Mouse (Mus musculus) thymus, postnatal 25 days (tissue): ENCODE data around the gene Popdc3.
"Not testable (repeated sequence)": the region's sequence is repeated elsewhere in the genome, so short reads cannot be mapped to it uniquely, and the experiment has no call there.

Experiments
- DNase-seq: peaks from one replicate; pipeline ENCODE4 v3.0.0; 2022

Popdc3 gene

DNA sequence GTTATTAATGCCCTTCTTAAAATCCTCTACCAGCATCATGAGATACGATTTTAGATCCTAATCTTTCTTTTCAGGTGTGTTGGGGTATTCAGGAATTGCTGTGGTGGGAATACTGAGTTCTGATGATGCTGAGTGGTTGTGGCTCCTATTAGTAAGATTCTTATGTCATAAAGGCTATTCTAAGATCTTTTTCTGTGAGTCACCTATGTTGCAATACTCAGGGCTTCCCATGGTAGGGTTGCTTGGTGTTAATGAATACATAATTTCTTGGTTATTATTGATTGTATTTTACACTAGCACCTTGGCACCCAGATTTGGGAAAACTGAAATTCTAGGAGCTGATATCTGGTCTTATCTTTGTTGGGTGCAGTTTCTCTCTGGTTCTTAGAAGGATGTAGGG, 26.7 kb downstream of the Popdc3 start:
- DNase-seq: no peak

DNA sequence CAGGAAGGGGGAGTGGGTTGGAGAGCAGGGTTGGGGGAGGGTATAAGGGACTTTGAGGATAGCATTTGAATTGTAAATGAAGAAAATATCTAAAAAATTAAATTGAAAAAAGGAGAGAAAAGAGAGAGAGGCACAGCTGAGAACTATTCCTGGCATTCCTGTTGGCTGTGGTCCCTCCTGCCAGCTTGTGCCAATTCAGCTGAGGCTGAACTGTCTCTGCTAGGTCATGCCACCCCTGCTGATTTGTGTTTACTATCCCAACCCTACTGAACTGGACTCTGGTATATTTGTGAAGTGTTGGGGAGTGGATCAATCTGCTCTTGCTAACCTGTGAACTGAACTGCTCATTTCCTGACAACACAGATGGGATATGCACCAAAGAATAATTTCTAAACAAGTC, 32.3 kb downstream of the Popdc3 start:
- no peak for DNase-seq

DNA sequence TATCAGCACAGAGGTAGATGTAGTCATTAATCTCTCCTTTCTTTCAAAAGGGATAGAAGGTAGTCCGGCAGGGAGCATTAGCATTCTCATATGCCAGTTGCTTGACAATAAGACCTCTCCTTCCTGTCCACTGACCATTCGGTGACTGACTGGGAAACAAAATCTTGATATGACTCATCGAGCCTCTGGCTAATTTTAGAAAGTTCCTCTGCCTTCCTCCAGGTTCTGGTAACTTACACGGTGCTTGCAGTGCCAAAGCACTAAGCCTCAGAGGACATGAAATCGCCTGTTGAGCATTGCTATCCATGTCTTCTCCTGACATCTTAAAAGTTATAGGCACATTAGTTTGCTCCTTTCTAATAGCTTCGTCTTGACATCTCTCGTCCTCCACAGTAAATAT, 38.8 kb downstream of the Popdc3 start:
- no peak for DNase-seq

DNA sequence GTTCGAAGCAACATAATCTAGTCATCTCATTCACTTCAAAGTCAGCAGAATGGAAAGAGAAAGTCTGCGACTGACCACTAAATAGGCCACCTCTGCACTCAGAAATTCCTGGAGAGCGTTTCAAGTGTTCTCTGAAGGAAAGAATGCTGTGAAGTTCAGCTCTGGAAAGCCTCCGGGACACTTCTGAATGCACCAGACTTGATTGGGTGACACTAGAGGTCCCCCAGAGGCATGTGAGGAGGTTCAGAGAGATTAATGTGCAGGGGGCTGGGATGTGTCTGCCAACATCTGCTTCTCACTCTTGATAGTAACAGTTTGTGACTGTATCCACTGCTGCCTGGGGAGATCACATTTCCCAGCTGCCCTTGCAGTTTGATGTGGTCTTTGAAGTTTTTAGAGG, 52.1 kb downstream of the Popdc3 start:
- no peak for DNase-seq

DNA sequence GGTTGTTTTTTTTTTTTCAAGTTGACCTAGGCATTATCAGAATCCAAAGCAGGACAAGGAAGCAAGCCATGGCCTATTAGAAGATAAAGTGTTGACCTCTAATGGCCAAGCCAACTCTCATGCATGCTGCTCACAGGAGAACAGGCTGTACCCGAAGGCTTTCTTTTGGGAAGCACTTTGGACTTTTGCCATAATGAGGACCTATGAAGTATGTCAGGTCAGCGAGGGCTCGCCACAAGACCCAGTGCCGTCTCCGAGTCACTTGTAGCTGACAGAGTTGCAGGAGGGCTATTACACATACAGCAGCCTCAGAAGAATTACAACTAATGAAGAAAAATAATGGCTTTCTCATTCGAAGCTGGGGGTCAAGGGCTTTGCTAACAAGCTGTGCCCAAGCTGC, 55.5 kb downstream of the Popdc3 start:
- no peak for DNase-seq

DNA sequence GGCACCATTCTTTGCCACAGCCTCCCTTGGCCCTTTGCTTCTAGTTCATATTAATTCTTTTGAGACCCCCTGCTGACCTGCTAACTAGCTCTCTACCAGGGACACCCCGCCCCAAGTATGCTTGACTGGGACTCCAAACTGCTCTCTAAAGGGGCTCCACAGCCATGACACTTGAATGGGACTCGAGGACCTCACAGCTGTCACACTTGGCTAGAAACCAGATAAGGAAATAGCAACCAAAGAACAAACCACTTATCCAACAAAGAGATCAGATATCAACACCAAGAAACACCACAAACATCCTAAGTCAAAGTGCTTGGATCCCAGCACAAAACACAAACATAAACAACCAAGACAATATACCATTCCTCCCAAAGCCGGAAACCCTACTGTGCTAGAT, 58.4 kb downstream of the Popdc3 start:
- DNase-seq: no peak

DNA sequence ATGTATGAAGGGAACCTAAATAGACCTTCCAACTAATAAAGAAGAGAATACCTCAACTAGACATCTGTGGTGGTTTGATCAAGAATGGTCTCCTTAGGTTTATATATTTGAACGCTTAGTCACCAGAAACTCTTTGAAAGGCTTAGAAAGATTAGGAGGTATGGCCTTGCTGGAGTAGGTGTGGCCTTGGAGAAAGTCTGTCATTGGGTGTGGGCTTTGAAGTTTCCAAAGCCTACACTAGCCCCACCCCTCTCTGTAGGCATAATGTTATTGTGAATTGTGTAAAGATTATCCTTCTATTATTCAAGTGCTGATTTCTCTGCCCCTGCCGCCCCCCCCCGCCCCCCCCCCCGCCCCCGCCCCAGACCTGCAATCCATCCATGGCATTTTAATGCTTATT, 59.6 kb downstream of the Popdc3 start:
- DNase-seq: no peak

DNA sequence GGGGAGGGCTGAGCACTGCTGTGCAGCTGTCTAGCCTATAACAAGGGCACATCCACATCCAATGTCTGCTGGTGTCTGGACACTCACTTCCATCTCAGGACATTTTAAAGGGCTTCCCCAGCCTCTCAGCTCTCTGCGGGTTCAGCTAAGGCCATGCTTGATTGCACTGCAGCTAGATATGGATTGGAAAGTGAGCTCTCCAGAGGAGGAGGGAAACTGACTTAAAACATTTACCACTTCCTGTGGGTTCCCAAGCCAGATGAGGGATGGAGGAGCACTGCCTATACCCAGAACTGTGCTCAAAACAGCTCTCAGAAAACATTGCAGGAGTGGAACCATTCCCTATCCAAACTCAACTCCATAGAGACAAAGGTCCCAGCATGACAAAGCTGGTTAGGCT, 82.6 kb downstream of the Popdc3 start:
- peak; percentile 2 for DNase-seq

DNA sequence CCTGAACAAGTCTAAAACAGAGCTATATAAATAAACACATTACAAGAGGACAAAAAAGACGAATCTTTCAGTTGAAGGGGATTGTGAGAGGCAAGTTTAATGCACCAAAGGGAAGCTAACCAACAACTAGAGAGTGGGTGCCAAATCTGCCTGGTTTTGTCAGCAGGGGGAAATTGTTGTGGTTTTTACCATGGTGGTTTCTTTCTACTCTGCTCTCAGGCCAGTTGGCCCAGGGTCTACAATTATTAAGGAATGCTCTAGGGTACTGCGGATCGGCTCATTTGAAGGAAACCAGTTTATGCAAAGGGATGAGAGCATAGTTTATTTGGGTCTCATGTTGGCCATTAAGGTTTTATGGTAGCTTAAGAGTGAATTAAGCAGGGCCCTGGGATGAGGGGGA, 84.2 kb downstream of the Popdc3 start:
- DNase-seq: no peak

DNA sequence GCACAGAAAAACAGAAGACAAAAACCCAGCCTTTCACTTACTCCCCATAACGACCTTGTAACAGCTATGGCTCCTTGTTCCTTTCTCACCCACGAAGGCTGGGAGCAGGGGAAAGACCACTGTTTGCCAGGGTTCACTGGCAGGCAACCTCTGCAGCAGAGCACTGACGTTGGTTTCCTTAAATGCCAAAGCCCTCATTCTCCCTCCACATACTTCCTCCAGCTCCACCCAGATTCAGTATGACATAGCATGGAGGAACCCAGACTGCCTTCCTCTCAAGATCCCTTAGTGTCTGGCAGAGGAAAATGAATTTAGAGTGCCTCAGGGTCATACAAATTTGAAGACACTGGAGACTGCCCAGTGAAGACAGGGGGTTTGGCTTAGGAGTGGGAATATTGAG, 98.6 kb downstream of the Popdc3 start:
- DNase-seq: no peak

DNA sequence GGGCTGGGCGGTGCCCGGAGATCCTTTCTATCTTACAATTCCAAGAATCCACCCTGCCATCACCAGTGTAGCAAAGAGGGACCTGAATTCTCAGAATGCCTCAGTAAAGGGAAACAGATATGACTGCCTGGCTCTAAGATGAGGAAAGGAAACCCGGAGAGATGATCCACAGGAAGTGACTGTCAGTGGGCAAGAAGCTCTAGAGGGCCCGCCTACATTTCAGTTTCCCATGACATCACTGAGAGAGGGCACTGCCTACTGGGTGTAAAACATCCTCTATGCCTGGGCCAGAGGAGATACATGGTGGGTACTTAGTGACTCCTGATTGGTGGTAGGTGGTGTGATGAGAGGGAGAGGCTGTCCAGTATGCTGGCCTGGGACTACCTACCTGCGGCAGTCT, 99.1 kb downstream of the Popdc3 start:
- no peak for DNase-seq

DNA sequence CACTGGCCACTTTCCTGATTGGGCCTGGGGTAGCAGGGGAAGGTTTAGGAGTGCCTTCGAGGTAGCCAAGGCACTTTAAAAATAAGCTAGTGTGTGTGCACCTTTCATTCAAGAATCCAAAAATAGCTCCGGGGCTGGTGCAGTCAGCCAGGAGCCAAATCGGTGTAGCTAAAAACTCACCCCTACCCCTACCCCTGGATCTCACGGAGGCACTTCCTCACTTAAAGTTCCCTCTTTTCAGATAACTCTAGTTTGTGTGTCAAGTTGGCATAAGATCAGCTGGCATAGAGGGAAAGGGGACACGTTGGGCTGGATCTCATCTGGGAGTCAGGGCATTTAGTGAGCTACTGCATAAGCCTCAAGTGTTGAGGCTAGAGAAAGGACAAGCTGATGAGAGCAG, 107.8 kb downstream of the Popdc3 start:
- no peak for DNase-seq

DNA sequence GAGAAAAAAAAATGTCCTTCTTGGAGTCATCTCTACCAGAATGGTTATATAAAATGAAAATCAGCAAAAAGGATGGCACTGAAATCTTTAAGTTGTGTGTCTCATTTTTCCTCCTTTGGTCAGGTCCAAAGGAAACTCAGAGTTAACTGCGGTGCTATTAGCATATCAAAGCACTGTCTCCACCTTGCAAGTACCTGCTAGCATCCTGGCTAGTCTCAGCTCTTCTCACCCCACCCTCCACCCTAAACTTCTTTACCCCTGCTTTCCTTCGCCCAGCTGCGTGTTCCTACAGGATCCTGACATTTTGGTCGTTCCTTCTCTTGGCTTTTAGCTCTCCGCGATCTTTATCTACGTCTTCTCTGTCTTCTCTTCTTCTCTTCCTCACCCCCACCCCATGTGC, 110.5 kb downstream of the Popdc3 start:
- no peak for DNase-seq

DNA sequence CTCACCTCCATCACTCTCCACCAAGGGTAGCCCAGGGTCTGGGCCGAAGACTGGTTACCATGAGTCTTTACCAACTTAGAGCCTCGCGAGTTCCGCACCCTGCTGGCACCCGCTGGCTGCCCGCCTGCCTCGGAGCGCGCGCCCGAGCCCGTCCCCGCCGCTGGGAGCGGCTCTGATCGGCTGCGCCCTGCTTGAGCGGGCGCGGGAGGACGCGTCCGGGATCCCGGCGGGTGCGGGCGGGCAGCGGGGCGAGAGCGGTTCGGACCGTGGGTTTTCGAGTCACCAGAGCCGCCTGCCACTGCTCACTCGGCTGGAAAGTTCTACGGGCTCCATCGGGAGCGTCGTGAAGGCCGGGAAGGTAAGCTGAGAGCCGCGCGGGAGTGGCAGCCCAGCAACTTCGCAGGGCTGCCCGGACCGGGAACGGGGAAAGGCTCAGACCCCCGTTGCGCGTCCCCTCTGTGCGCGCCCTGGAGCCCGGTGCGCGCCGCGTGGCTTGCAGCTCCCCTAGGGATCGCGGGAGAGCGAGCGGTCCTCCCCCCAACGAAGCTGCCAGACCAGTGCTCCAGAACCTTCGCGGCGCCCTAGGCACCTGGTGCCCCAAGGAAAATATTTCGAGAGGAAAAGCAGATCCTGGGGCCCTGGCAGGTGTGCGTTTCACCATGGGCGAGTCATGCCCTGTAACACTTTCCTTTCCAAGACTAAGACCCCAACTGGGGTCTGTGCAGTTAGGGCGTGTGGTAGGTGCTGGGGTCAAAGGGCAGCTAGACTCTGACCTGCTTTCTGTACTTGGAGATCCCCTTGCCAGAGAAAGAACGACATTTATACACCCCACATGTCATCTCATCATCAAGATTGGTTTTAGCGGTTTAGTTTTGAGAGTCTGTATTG, 111.6 kb downstream of the Popdc3 start:
- DNase-seq: no peak

DNA sequence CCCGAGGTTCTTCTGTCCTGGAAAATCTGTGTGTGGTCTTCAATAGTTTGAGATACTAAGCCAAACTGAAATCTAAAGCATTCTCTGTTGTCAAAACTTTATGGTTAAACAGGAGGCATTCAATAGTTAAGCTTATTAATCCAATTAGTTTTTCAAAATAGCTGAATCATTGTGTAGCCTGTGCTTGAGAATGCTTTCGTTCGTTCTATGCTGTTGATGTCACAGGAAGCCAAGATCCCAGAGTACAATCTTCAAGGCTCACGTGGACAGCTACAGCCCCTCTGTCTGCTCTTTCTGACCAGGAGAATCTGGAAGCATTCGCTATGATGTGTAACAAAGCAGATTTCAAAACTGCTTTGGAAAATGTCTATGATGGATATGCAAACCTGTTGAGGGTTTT, 112.7 kb downstream of the Popdc3 start:
- DNase-seq: no peak

DNA sequence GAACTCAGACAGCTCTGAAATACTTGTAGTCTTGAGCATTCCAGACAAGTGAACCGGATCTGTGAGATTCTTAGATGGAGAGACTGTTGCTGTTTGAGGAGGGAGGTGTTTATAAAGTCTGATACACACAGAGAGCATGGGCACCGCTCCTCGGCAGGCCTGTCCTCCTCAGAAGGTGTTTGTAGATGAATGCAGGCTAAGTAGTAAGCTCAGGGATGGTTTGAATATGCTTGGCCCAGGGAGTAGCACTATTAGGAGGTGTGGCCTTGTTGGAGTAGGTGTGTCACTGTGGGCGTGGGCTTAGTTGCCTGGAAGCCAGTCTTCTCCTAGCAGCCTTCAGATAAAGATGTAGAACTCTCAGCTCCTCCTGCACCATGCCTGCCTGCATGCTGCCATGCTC, 114.3 kb downstream of the Popdc3 start:
- not testable (repeated sequence) for DNase-seq

DNA sequence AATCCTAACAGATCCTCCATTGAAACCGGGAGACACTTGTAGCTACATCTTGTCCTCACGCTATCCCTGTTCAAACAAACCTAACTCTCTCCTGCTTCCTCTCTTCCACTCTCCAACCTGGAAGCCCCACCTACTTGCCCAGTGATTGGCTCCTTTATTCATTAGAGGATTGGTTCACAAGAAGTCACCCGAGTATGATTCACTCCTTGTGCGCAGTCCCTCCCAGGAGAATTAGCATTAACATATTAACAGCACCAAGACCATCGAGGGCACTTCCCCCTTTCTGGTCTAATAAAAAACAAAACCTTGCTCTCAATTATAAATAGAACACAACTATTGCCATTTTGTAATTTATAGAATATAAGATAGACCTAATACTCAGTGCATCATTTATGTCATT, 117.2 kb downstream of the Popdc3 start:
- DNase-seq: no peak

DNA sequence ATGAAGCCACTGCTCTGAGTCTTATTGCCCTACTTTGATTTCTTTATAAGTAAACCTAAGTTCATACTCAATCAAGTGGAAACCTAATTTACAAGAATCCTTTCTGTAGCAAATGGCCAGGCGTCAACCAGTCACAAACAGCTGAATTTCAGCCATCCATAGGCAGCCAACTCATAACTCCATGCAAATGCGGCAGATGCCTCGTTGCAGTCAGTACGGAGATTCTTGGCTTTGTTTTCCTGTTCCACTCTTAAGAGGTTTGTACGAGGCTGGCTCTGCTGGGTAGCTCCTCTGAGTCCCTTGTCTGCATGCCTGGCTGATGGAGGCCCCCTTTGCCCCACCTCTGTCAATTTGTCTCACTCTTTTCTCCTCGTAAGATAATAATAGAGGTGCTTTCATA, 120.6 kb downstream of the Popdc3 start:
- DNase-seq: no peak

DNA sequence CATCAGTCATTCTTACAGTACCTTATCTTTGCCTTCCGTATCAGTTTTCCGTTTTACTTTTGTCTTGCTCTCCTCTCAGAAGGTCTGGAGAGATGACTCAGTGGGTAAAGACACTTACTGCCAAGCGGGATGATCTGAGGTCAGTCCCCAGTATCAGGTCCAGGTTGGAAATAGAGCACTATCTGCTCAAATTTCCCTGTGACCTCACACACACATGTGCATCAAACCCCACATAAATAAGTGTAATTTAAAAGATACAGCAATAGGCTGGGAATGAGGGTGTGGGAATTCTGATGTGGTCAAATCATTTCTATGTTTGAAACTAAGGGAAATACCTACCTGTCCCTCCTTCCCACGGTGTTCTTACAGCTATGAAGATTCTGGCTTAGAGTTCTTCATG, 121.6 kb downstream of the Popdc3 start:
- no peak for DNase-seq

DNA sequence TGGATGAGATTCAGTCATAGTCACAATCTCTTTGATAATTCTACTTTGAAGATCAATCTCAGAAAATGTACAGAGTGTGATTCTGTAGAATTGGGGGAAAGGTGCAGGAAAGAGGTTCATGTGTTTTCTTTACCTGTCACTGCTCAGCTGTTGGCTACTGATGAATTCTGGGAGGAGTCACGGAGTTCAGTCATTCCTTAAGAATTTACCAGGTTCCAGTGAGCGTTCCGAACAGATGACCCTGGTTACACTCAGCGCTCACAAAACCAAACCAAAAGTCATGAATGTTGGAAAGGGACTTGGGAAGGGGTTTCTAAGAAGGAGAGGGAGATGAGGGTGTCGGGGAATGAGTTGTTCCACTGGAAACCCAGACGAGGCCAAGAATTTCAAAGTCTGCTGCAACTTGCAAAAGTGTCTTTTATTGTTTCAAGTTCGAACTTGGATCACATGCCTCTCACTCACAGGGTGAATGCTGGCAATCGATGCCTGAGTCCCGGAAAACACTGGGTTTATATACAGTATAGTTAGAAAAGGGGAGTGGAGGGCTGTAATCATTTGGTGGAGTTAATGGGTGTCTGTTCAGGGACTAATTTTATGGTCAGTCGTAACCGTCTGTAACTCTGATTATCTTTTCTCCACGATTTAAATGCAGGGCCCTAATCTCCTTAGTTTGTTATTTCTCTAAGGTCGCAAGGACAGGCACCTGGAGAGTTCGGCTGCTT, 125.6 kb downstream of the Popdc3 start:
- no peak for DNase-seq

DNA sequence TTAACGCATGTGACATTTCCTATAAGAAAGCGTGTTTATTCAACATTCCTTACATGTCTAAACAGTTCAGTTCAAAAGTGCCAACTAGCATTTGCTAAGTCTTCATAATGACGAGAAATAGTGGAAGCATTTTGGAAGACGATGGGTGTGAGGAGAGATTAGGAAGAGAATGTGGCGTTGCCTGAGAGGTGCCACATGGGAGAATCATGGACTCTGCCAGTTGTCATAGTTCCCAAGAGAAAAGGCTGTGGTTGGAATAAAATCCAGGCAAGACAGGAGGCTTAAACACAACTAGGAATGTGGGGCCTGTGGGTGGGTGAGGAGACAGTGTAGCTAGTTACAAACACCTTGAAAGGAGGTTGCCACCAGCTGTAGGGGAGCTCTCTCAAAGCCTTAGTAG, 127.3 kb downstream of the Popdc3 start:
- no peak for DNase-seq

DNA sequence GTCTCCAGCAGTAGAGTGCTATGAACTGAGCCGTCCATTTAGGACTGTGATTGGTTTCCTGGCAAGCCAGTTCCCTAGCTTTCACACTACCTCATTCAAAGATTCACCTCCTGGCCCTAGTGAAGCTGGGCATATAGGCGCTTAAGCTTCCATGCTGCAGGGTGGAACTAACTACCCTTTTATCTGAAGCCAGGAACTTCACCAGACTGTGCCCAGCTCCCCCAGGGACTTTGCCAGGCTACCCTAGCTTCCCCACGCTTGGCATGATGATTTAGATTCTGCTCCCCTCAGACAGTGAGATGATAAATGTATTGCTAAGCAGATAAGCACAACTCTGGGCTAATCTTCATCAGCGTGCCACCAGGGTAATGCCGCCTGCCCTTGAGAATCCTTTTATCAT, 133.2 kb downstream of the Popdc3 start:
- no peak for DNase-seq

DNA sequence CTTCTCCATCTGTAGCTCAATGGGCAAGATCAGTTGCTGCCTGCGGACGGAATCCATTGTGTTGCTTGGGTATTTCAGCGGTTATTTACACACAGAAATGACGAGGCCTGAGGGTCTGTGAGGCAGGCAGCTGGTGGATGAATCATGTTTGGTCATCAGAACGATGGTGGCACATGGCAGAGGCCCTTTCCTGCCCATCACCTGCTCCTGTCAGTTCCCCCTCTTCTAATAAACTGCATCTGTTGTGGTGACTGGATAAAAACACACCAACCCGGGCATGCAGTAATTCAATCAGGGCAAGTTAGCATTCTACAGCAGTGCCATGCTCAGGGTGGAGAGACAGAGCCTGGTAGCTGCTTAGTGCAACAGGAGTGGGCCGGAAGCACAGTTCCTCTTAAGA, 133.7 kb downstream of the Popdc3 start:
- no peak for DNase-seq

DNA sequence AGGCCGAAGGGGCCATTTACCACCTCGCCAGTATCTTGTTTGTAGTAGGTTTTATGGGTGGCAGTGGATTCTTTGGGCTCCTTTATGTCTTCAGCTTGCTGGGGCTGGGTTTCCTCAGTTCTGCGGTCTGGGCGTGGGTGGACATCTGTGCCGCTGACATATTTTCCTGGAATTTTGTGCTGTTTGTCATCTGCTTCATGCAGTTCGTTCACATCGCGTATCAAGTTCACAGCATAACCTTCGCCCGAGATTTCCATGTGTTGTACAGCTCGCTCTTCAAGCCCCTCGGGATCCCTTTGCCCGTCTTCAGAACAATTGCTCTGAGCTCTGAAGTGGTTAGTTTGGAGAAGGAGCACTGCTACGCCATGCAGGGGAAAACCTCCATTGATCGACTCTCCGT, 137.0 kb downstream of the Popdc3 start:
- DNase-seq: no peak

DNA sequence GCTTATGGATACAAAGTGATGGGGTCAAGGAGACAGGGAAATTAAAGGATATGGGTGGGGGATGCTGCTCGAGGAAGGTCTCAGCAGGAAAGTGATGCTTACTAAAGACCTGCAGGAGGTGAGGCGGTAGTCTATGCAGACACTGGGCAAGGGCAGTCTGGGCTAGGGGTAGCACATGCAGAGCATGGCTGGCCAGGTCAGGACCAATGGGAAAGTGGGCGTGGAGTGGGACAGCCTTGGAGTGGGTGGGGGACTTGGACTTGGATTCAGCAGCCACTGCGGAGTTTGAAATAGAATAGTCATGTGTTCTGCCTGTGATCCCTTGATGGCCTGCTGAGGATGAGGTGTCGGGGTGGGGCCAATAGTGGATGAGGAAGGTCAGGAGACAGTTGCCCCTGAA, 141.0 kb downstream of the Popdc3 start:
- no peak for DNase-seq
